Mouse (Mus musculus) limb, embryonic 13.5 days (tissue): Measurements from ENCODE around the gene Vps4a. TPM values are rescaled to one million over a fixed set of nuclear protein-coding genes. Genes with fewer than 3 reads are reported as not detected.

ENCODE experiments used
- ATAC-seq: fragments of 200-750 bp; cut with Nextera tagmentation; 2 replicates; pipeline ENCODE4 v1.8.0; 2017; ENCODE audit warnings: low read depth, moderate number of reproducible peaks, moderate TSS enrichment; ENCODE audit not compliant: low FRiP score
- H3K27ac ChIP-seq: fragments of 300-500 bp; sonication (generic); 2 replicates; pipeline ENCODE4 v1.5.1; 2015; ENCODE audit warnings: inconsistent platforms, mild to moderate bottlenecking, moderate library complexity
- H3K27me3 ChIP-seq: fragments of 300-500 bp; sonication (generic); 2 replicates; pipeline ENCODE4 v1.6.1; 2015; ENCODE audit warnings: mild to moderate bottlenecking, inconsistent platforms
- H3K36me3 ChIP-seq: fragments of 300-500 bp; sonication (generic); 2 replicates; pipeline ENCODE4 v1.6.1; 2015; ENCODE audit warnings: inconsistent platforms, mild to moderate bottlenecking, moderate library complexity
- H3K4me1 ChIP-seq: fragments of 300-500 bp; sonication (generic); 2 replicates; pipeline ENCODE4 v1.6.1; 2015; ENCODE audit warnings: inconsistent platforms
- H3K4me2 ChIP-seq: fragments of 300-500 bp; sonication (generic); replicated peaks from 2 replicates; pipeline ENCODE4 v1.6.1; 2015; ENCODE audit warnings: inconsistent platforms, mild to moderate bottlenecking, moderate library complexity
- H3K4me3 ChIP-seq: fragments of 300-500 bp; sonication (generic); 2 replicates; pipeline ENCODE4 v1.5.1; 2015; ENCODE audit warnings: moderate library complexity, mild to moderate bottlenecking, inconsistent platforms
- H3K9ac ChIP-seq: fragments of 300-500 bp; sonication (generic); 2 replicates; pipeline ENCODE4 v1.6.1; 2015; ENCODE audit warnings: mild to moderate bottlenecking, inconsistent platforms
- H3K9me3 ChIP-seq: fragments of 300-500 bp; sonication (generic); 2 replicates; pipeline ENCODE4 v1.6.1; 2016; ENCODE audit warnings: inconsistent platforms
- WGBS: fragments of 180-500 bp; shearing (Covaris S2); methylation state at CpG from one replicate; pipeline ENCODE4 v1.1.7; 2015; 5-methylcytosine and 5-hydroxymethylcytosine counted together
- polyA plus RNA-seq: library from polyadenylated mRNA; unstranded; fragments of >200 nt; fragmentation: Nextera tagmentation; extraction: Ambion mirVana; gene quantifications from 2 replicates; pipeline ENCODE4 v1.2.1, GENCODE M21; 2015

Gene Vps4a
- polyA plus RNA-seq, 1 experiment from 2014 or later: 81.9 TPM

DNA sequence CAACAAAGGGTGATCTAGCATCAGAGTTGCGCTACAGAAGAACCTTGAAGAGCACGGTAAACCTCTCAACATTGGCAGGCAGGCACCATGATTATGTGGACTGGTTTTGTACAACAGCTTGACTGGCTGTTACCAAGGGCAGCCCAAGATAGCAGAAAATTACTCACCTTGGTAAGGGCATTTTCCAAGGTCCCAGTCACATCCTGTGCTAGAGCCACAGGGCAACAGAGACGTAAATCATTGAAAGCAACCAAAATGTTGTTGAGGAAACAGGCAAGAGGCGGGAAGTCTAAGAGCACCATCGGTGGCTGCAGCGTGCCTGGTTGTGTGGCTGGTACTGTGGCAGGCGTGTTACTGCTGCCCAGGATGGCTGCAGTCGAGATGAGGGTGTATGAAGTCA is 21.0 kb downstream of the Vps4a start:
- no peak for ATAC-seq
- H3K4me1 ChIP-seq: peaks cover 26% of the 10 kb centered on the region
- no peaks in the 10 kb centered on the region for H3K27me3 ChIP-seq
- H3K27ac ChIP-seq: no peak overlapping the region
- no peak overlapping the region for H3K4me3 ChIP-seq
- WGBS: 96% methylated on average over 8 of the region's 8 CpGs
- H3K9ac ChIP-seq: no peak overlapping the region
- no peaks in the 10 kb centered on the region for H3K9me3 ChIP-seq
- H3K36me3 ChIP-seq: peaks cover 62% of the 10 kb centered on the region
- H3K4me2 ChIP-seq: no peak overlapping the region

DNA sequence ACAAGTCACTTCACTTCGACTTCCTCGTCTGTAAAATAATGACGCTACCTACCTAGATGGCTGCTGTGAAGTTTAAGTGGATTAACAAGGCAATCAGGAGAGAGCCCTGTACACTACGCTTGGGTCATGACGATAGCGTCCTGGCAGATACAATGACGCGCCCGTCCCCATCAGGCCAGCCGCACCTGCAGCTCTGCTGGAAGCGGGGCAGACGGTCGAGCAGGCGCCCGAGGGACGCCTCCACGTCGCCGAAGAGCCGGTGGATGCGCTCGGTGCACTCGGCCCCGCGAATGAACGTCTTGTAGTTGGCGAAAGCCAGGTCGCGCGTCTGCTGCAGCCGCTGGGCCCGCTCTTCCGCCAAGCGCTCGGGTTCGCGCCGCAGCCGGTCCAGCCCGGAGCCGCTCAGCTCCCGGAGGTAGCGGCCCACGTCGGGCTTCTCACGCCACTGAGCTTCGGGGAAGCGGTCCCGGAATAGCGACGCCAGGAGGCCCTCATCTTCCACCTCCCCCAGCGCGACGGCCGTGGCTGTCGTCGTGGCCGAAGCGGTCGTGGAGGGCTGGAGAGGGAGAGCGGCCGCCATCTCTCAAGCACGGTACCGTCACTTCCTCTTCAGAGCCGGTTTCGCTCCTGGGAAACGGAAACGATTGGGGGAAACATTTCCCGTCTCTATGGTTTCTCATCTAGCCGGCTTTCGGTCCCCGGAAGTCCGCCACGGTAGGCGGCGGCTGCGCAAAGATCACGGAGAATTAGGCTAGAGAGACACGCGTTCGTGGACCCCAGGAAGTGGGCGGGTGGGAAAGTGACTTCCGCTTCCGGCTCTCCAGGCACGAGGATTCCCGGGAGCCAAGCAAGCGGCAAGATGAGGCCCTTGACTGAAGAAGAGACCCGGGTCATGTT is 25.3 kb downstream of the Vps4a start, which contains the start of the genes Cog8 and Nip7:
Cog8 (minus strand) TSS at position 614 of the 897 bp plus-strand sequence.
Nip7 (plus strand) TSS at position 802 of the 897 bp plus-strand sequence.
- no peaks in the 10 kb centered on the region for H3K27me3 ChIP-seq
- WGBS: under 1% methylated on average over 88 of the region's 88 CpGs
- peak; percentile 95 for ATAC-seq
- no peaks in the 10 kb centered on the region for H3K9me3 ChIP-seq
- H3K36me3 ChIP-seq: peaks cover 59% of the 10 kb centered on the region
- peak within 1 kb of the TSS; percentile 33; the same call in 1 of the 2 replicates for H3K27ac ChIP-seq
- H3K4me2 ChIP-seq: peak within 1 kb of the TSS; percentile 97
- peak within 1 kb of the TSS; percentile 94 for H3K9ac ChIP-seq
- peaks cover 16% of the 10 kb centered on the region for H3K4me1 ChIP-seq
- H3K4me3 ChIP-seq: peak within 1 kb of the TSS; percentile 100

DNA sequence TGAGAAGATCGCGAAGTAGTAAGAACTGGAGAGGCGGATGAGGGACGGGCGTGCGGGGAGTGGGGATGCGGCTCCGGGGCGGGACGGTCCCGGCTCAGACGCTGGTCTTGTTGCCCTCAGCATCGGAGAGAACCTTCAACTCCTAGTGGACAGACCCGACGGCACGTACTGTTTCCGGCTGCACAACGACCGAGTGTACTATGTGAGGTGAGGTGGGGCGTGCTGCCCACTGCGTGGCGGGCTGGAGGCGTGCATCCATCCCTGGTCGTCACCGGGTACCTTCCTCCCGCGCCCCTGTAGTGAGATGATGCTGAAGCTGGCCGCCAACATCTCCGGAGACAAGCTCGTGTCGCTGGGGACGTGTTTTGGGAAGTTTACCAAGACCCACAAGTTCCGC is 25.9 kb downstream of the Vps4a start:
- H3K4me1 ChIP-seq: peaks cover 16% of the 10 kb centered on the region
- no peaks in the 10 kb centered on the region for H3K27me3 ChIP-seq
- peak overlapping the region; percentile 33; the same call in 1 of the 2 replicates for H3K27ac ChIP-seq
- 1% methylated on average over 33 of the region's 33 CpGs for WGBS
- peaks cover 53% of the 10 kb centered on the region for H3K36me3 ChIP-seq
- peak overlapping the region; percentile 100 for H3K4me3 ChIP-seq
- peak overlapping the region; percentile 97 for H3K4me2 ChIP-seq
- ATAC-seq: peak; percentile 67
- peak overlapping the region; percentile 94 for H3K9ac ChIP-seq
- H3K9me3 ChIP-seq: no peaks in the 10 kb centered on the region

DNA sequence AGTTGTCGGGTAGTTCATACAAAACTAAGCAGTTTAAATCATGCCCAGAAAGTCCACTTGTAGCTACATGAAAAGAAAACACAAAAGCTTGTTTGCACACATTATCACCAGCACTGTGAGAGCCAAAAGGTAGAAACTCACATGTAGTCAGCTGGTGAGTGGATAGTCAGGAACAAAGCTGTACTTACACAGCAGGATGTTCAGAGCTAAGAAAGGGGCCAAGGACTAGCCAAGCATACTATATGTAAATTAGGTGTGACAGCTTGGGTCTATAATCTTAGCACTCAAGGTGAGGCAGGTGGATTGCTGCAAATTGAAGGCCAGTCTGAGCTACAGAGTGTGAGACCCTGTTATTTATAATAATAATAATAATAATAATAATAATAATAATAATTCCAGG is 31.6 kb downstream of the Vps4a start:
- no peak overlapping the region for H3K9ac ChIP-seq
- H3K9me3 ChIP-seq: no peaks in the 10 kb centered on the region
- H3K4me3 ChIP-seq: no peak overlapping the region
- H3K4me1 ChIP-seq: peaks cover 5% of the 10 kb centered on the region
- no peaks in the 10 kb centered on the region for H3K27me3 ChIP-seq
- WGBS: 84% methylated on average over 1 of the region's 1 CpGs
- ATAC-seq: no peak
- H3K27ac ChIP-seq: no peak overlapping the region
- H3K4me2 ChIP-seq: no peak overlapping the region
- H3K36me3 ChIP-seq: peaks cover 22% of the 10 kb centered on the region

DNA sequence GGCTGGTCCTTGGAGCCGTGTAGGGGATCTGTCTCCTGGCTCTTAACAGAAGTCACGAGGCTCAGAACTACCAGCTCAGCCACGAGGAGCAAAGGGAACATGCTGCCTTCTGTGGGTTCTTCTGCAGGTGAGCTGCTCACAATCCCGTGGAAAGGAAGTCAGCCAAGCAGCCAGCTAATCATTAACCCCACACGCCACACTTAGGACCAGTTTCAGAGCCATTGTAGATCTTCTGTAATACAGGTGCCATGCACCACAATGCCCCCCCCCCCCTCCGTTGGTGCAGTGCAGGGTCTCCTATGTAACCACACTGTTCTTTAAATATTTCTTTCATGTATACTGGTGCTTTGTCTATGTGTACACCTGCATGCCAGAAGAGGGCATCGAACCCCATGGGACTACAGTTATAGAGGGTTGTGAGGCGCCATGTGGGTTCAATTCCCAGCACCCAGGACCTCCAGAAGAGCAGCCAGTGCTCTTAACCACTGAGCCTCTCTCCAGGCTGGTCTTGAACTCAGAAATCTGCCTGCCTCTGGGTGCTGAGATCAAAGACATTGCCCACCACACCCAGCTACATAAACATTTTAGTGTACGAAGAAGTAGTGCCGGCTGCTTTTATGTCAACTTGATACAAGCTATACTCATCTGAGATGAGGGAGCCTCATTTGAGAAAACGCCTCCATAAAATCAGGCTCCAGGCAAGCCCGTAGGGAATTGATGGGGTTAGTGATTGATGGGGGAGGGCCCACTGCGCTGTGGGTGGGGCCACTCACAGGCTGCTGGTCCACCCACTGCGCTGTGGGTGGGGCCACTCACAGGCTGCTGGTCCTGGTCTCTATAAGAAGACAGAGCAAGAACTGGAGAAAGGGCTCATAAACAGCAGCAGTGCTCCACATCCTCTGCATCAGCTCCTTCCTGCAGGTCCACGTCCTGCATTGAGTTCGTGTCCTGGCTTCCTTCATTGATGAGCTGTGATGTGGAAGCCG is 34.8 kb downstream of the Vps4a start, which contains the start of gene Tmed6:
Tmed6 (minus strand) TSS at position 134 of the 986 bp plus-strand sequence.
- H3K4me3 ChIP-seq: no peak within 1 kb of the TSS
- H3K9ac ChIP-seq: no peak within 1 kb of the TSS
- no peak within 1 kb of the TSS for H3K27ac ChIP-seq
- H3K4me1 ChIP-seq: no peaks in the 10 kb centered on the region
- H3K27me3 ChIP-seq: no peaks in the 10 kb centered on the region
- H3K4me2 ChIP-seq: no peak within 1 kb of the TSS
- WGBS: 51% methylated on average over 17 of the region's 17 CpGs
- ATAC-seq: no peak
- H3K36me3 ChIP-seq: peaks cover 21% of the 10 kb centered on the region
- H3K9me3 ChIP-seq: no peaks in the 10 kb centered on the region

DNA sequence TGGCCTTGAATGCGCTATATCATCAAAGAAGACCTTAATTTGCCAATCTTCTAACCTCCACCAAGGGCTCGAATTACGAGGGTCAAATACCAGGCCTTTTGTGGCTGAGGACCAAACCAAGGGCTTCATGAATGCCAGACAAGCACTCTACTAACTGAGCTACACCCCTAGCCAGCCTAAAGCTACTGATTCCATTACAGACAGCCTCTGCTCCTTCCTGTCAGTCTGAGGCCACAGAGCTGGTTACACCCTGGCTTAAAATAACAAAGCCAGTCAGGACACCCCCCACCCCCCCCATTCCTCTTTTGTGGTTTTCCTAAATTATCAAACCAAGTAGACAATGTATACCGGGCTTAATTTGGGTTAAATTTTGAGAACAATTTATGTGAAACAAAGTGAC is 42.7 kb downstream of the Vps4a start:
- peaks cover 97% of the 10 kb centered on the region for H3K36me3 ChIP-seq
- H3K27ac ChIP-seq: no peak overlapping the region
- no peaks in the 10 kb centered on the region for H3K9me3 ChIP-seq
- H3K4me2 ChIP-seq: no peak overlapping the region
- H3K4me1 ChIP-seq: no peaks in the 10 kb centered on the region
- no peak overlapping the region for H3K9ac ChIP-seq
- H3K4me3 ChIP-seq: no peak overlapping the region
- WGBS: 77% methylated on average over 4 of the region's 4 CpGs
- H3K27me3 ChIP-seq: no peaks in the 10 kb centered on the region
- ATAC-seq: no peak

DNA sequence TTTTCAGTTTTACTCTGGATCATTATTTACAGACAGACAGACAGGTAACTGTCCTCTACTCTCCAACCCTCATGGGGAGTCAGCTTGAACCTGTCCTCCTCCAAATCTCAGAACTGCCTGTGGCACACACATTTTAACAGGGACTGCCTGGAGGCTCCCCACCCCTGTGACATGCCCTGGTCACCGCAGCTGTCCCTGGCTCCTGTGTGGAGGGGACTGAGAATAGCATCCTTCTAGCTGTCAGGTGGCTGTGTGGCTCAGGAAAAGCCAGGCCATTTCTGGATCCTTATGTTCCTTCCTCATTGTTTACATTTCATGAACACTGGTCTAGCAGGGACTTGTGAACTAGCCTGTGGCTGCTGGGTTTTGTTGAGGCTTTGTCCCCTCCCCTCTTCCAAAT is 43.1 kb downstream of the Vps4a start:
- H3K9me3 ChIP-seq: no peaks in the 10 kb centered on the region
- ATAC-seq: no peak
- H3K4me1 ChIP-seq: no peaks in the 10 kb centered on the region
- 75% methylated on average over 1 of the region's 1 CpGs for WGBS
- H3K27me3 ChIP-seq: no peaks in the 10 kb centered on the region
- H3K9ac ChIP-seq: no peak overlapping the region
- H3K27ac ChIP-seq: no peak overlapping the region
- H3K4me3 ChIP-seq: no peak overlapping the region
- H3K36me3 ChIP-seq: peaks cover 97% of the 10 kb centered on the region
- H3K4me2 ChIP-seq: no peak overlapping the region

DNA sequence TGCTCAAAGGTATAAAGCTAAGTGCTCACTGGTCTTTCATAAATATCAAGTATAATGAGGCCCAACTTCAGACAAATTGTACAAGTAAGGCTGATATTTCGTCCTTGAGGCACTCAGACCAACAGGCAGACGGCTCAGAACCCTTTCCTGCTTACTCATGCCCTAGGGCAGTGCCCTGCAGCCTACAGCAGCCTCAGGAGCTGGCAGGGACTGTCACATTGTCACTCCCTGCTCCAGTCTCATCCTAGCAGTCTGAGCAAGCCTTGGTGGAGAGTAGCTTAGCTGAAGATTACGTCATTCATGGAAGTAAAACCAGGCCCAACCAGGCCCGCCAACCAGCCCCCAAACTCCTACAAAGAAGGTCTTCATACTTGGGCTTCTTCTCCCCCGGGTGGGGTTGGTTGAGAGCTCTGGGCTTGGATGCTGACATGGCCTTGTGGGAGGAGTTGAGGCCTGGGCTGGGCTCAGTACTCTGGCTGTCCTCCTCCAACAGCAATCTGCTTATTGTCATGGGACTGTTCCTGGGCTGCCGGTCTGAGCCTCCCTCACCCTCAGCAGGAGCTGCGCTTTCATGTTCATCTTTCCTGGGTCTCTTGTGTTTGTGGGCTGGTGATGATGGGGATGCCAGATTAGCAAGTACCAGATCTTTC is 45.3 kb downstream of the Vps4a start:
- ATAC-seq: no peak
- H3K4me3 ChIP-seq: no peak overlapping the region
- WGBS: 87% methylated on average over 7 of the region's 7 CpGs
- no peak overlapping the region for H3K4me2 ChIP-seq
- no peaks in the 10 kb centered on the region for H3K4me1 ChIP-seq
- H3K27me3 ChIP-seq: no peaks in the 10 kb centered on the region
- H3K9me3 ChIP-seq: no peaks in the 10 kb centered on the region
- H3K27ac ChIP-seq: no peak overlapping the region
- H3K36me3 ChIP-seq: peaks cover 98% of the 10 kb centered on the region
- no peak overlapping the region for H3K9ac ChIP-seq

DNA sequence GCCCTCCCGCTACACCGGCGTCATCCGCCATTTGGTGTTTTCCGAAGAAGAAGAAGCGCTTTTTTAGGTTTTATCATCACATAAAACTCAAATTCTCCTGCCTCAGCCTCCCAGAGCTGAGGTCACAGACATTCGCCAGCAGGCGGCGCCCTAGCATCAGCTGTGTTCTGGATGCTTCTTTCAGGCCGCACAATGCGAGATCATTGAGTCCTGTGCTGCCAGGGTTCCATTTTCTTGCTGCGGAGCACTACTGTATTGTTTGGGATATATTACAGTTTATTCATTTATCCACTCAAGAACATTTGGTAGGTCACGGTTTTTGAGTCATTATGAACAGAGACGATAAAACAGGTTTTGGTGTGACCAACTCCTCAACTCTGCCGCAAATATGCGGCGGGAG is 54.3 kb downstream of the Vps4a start:
- 96% methylated on average over 17 of the region's 17 CpGs for WGBS
- Histone ChIP-seq H3K27me3 (no peaks in the 10 kb centered on the region), H3K4me3 (no peak overlapping the region), H3K4me2 (no peak overlapping the region), H3K36me3 (peaks cover 81% of the 10 kb centered on the region), H3K9me3 (peaks cover 7% of the 10 kb centered on the region; the same call in 1 of the 2 replicates), H3K9ac (no peak overlapping the region), H3K27ac (no peak overlapping the region), H3K4me1 (no peaks in the 10 kb centered on the region)
- no peak for ATAC-seq

DNA sequence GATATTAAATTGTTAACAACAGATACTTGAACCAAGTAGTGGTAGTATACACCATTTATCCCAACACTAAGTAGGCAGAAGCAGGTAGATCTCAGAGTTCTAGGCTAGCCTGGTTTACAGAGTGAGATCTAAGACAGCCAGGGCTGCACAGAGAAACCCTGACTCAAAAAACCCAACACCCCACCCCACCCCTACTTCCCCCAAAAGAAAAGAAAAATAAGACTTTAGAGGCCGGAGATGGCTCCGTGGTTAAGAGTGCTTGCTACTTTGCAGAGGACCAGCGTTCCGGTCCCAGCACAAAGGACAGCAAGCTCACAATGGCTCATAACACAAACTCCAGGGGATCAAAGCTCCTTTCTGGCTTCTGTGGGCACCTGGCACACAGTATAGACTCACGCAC is 55.0 kb downstream of the Vps4a start:
- H3K36me3 ChIP-seq: peaks cover 81% of the 10 kb centered on the region
- over 99% methylated on average over 5 of the region's 5 CpGs for WGBS
- no peak overlapping the region for H3K4me2 ChIP-seq
- peaks cover 7% of the 10 kb centered on the region; the same call in 1 of the 2 replicates for H3K9me3 ChIP-seq
- H3K4me3 ChIP-seq: no peak overlapping the region
- H3K27ac ChIP-seq: no peak overlapping the region
- H3K4me1 ChIP-seq: no peaks in the 10 kb centered on the region
- ATAC-seq: no peak
- no peaks in the 10 kb centered on the region for H3K27me3 ChIP-seq
- no peak overlapping the region for H3K9ac ChIP-seq

DNA sequence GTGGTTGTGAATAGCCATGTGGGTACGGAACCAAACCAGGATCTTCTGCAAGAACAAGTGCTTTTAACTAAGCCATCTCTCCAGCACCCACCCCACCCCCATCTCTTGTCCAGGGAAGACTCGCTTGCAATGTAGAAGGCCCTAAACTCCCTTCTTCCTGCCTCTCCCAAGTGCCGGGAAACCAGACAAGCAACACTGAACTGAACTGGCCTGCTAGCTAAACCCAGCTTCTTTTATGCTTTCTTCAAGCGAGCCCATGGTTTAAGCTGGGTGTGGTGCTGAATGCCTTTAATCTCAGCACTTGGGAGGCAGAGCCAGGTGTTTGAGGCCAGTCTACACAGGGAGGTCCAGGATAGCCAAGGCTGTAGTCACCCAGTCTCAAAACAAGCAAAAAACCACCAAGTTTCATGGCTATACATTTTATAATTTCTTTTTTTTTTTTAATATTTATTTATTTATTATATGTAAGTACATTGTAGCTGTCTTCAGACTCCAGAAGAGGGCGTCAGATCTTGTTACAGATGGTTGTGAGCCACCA is 57.6 kb downstream of the Vps4a start:
- Histone ChIP-seq H3K9me3 (peaks cover 7% of the 10 kb centered on the region; the same call in 1 of the 2 replicates), H3K27ac (no peak overlapping the region), H3K4me3 (no peak overlapping the region), H3K9ac (no peak overlapping the region), H3K36me3 (peaks cover 79% of the 10 kb centered on the region), H3K27me3 (no peaks in the 10 kb centered on the region), H3K4me1 (no peaks in the 10 kb centered on the region), H3K4me2 (no peak overlapping the region)
- ATAC-seq: no peak
- WGBS: 98% methylated on average over 5 of the region's 5 CpGs
